Mouse (Mus musculus) testis, adult 2 months (tissue): ENCODE data around the gene Usp32.

Experiments used
- CTCF ChIP-seq: fragments of 200-500 bp; IDR thresholded peaks from 2 replicates; pipeline ENCODE4 v1.5.1; 2012; ENCODE audit warnings: low read depth, mild to moderate bottlenecking, inconsistent platforms, low read length, moderate library complexity; ENCODE audit not compliant: control insufficient read depth, insufficient read depth, insufficient replicate concordance
- POLR2A ChIP-seq: fragments of 200-500 bp; IDR thresholded peaks from 2 replicates; pipeline ENCODE4 v1.6.1; 2012; ENCODE audit warnings: low read depth, mild to moderate bottlenecking, inconsistent platforms, low read length, moderate library complexity; ENCODE audit not compliant: control insufficient read depth

GRCm38 (mm10) chr11:84960291-84960690, 179.7 kb downstream of the Usp32 start:
- no peak for TF ChIP-seq CTCF
- no peak for TF ChIP-seq POLR2A
